Mouse (Mus musculus) liver, adult 2 months (tissue): ENCODE measurements around the gene Msh5.

Experiments used
- CTCF ChIP-seq: fragments of 200-500 bp; IDR thresholded peaks from 2 replicates; pipeline ENCODE4 v1.5.1; 2011; ENCODE audit warnings: low read depth, low read length, control low read depth
- POLR2A ChIP-seq: fragments of 200-500 bp; IDR thresholded peaks from 2 replicates; pipeline ENCODE4 v1.6.1; 2011; ENCODE audit warnings: low read length, control low read depth; ENCODE audit not compliant: insufficient read depth; ENCODE audit errors: extremely low read depth

- no peak for TF ChIP-seq CTCF
- no peak for TF ChIP-seq POLR2A
These were observed 10.5 kb upstream of the Msh5 start for GRCm38 (mm10) chr17:35057090-35057489.
